Mouse (Mus musculus) cerebellum, postnatal 10 days (tissue): ENCODE results near the gene Sgms1.

Experiments used
- DNase-seq, 2 experiments: peaks; one replicate each; pipeline ENCODE4 v3.0.0; 2021; ENCODE audit warnings: mixed read lengths in 2 of 2

Gene Sgms1

DNA sequence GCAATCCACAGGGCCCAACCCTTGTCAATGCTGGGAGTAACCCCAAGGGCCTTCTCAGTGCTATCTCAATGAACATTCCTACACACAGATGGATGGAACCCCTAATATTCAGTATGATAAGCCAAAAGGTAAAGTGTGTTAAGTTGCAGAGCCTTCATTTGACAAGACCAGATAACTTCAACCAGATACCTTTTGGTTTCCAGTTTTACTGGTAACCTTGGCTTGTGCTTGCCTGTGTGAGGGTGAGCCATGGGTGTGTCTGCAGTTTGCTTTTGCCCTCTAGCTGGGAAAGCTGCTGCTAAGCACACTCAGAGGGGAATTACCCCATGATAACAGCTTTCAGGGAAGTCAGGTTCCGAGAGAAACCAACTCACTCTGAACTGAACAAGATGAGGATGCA lies 125.8 kb downstream of the Sgms1 start:
- DNase-seq, result no peak

DNA sequence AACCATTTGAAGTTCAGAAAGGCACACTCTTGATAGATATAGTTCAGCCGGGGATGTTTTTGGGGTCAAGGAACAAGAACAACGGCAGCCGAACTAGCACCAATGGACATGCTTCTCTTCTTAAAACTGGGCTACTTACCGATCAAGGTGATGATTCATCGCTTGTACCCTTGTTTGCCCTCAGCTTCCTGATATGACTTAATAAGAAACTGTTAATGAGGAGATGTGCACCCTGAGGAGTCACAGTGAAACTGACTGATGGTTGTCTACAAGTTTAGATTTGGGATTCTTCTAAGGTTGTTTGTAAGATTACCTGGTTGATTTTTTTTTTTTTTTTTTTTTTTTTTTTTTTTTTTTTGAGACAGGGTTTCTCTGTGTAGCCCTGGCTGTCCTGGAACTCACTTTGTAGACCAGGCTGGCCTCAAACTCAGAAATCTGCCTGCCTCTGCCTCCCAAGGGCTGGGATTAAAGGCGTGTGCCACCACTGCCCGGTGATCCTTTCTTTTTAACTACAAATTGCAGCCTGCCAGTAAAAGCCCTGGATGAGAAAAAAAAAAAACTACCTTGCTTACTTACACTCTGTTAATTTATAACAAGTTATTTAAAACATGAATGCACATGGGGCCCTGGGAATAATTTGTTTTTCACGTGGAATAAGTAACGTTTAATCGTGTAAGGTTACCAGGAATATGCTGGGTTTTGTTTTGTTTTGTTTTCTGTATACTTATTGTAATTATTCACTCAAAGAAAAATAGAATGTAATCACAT lies 126.5 kb downstream of the Sgms1 start:
- no peak for DNase-seq

DNA sequence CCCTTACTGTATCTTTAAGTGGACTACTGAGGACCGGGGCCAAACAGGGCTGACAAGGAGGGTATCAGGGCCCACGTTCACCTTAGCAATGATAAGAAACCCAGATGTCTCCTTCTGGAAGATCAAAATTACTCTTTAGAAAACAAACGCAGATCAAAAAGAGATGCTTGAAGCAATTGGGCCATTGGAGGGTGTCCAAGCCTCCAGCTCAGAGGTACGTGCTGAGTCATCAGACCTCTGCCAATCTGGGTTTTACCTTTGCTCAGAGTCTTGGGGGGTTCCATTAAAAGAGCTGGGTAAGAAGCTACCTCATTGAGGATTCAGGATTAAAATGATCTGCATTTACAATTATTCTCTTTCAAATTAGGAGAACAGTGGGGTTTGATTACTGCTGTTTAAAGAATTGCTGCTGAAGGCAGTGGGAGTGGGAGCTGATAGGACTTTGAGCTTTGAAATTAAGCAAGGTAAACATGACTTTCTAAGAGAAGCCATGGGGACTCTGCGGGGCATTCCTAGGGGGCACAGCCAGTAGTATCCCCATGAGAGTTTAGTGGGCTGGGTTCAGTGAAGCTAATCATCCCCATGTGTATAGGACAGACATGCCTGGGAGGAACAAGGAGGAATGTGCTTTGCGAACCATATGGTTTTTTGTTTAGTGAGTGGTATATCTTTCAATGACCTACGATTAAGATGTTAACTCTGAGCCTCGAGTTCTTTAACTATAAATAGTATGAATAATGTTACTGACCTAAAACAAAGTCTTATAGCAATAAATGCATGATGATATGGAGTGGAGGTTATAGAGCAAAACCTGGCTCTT lies 128.4 kb downstream of the Sgms1 start:
- DNase-seq, result no peak

DNA sequence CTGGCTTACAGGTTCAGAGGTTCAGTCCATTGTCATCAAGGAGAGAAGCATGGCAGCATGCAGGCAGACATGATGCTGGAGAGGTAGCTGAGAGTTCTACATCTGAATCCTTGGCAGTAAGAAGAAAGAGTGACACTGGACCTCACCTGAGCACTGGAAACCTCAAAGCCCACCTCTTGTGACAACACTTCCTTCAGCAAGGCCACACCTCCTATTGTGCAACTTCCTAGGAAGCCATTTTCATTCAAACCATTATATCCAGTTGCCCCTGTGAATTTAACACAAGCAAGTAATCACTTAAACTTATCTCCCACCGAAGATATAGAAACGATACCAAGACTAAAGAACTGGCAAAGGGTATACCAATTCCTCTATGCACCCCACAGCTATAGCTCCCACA lies 129.7 kb downstream of the Sgms1 start:
- DNase-seq, result no peak

DNA sequence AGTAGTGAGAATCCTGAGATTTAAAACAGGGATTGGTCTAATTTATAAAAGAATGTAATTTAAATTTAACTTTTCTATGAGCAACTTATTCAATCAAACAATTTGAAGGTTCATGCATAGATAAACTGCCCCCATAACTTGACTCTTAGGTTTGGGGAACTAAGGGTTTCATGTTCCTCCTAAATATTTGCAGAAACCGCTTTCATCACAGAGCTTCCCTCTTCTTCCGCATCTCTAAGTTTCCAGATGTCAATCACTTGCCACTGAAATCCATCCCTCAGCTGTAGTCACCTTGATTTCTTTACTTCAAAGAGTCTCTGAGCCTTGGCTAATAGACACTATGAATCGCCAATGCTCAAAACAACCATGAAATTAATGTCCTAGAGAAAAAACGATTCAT lies 130.5 kb downstream of the Sgms1 start:
- DNase-seq, result no peak

DNA sequence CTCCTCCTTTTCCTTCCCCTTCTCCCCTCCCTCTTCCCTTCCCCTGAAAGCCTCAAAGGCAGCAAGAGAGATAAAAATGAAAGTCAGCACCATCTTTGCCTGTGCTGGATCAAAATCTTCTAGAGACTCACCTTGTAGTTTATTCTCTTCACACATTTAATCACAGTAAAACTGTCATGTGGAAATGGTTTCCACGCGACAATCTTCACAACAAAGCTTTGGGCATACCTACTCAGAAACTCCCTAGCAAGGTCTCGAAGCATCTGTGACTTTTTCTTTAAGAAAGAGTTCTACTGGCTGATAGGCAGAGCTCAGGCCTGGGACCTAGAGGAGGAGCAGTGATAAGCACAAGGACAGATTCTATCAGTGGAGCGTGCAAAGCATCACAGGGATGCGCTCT lies 131.4 kb downstream of the Sgms1 start:
- DNase-seq, result no peak

DNA sequence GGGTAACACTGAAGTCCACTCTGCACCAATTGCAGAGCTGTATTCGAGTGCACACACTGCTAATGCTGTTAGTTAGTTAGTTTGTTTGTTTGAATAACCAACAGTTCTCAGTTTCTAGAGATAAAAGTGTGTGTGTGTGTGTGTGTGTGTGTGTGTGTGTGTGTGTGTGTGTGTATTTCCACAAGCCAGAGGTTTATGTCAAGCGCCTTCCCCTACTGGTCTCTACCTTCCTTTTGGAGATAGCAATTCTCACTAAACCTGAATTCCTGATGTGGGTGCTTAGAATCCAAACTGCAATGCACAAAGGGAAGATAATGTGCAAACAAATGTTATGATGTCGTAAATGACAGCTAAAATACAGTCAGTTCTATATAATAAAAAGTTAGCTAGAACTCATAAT lies 131.9 kb downstream of the Sgms1 start:
- DNase-seq, result no peak

DNA sequence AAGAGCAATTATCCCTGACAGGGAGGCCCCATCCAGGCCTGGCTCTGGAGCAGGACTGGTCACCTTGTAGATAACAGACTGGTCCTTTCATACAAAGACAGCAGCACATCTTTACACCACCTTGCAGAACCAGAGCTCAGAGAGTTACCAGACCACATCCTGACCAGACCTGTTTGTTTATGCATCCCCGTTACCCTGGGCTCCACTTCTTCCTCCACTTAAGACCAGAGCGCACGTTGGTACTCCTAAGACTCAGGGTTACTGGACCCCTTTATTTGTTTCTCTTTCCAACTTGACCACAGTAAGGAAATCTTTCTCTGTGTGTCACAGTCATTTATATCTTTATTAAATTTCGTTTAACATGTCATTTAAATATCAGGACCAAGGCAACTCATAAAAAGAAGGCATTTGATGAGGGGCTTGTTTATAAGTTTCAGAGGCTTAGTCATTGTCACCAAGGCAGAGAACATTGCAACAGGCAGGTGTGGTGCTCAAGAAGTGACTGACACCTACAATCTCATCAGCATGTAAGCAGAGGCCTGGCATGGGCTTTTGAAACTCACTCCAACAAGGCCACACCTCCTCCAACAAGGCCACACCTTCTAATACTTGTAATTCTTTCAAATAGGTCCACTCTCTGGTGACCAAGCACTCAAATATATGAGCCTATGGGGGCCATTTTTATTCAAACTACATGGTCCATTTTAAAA lies 132.7 kb downstream of the Sgms1 start:
- DNase-seq, result no peak

DNA sequence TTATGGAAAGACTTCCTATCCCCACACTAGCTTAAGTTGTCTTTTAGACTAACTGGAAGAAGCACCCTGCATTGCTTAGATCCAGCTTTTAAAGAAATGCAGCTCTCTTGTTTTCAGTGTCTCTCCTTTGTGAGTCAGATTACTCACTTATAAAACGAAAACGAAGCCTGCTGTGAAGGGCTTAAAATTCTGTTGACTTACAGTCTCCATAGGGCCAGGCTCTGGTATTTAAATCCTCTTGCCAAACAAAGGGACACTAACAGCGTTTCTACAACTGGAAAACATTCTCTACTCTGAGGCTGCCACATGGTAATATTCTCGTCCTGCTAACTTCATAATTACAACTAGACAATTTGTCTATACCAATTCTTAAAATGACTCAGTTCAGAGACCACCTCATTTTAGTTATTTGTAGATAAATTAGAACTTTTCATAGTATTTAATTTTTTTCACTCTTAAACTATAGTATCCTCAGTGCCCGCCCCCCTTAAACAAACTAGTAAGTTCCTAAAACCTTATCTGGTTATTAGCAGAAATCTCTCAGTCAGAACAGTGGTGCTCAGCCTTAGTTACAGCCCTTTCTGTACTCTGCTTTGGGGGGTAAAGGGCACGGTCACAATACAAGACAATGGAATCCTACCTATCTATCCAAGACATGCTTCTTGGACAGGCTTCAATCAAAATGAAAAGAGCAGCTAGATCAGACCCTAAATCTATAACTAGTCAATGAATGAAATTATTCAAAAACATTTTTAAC lies 133.9 kb downstream of the Sgms1 start:
- no peak for DNase-seq

DNA sequence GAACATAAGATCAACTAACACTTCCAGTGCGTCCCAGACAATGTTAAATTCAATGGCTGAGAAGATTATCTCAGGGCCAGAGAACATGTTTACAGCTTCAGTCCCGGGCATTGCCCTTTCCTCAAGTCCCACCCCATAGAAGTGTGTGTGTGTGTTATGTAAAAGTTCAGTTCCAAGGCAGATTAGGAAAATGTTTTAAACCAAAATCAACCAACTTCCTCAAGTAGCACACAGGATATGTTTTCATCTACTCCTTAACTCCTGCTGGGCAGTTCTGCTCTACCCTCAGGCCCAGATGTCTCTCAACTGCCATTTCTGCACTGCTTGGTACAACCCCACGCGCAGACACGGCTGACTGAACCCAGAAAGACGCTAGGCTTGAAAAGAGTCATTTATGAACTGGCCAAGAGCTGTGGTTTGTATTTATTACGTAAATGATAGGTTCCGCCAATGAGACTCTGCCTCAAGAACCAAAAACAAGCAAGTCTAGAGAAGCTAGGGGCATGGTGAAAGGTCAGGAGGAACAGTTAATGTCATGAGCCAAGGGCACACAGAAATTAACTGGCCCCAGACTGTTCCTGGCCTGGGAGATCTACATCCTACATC lies 134.7 kb downstream of the Sgms1 start:
- no peak for DNase-seq

DNA sequence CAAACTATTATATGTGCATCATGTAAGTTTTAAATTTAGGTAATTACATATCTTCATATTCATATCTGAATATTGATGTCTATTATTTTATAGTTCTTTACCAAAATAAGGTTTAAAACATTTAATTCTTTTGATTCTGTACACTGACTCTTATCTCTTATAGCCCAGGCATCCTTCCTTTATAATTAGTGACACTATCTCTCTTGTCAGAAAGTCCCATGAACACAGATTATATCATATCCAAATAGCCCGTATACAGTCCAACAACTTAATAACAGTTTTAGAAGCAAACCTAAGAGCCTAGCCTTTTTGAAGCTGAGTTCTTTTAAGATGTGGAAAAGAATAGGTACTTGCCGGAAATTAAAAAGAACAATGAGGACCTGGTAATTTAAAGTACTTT lies 135.3 kb downstream of the Sgms1 start:
- DNase-seq, result no peak

DNA sequence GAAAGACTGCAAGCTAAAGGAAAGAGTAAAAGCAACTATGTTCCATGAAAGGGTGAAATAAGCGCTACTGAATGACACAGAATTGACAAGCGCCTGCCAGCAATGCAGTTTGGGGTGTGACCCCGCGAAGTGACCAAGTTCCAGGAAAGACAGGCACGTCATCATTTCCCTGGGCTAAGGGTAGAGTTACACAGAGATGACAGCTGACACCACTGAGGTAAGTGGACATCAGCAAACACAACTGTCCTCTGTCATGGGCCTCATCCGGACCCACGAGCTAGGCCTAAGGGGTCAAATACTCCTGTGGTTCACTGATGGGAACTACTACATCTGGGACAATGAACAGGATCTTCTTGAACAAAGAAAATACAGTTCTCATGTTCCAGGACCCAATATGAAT lies 136.5 kb downstream of the Sgms1 start:
- DNase-seq, result no peak

DNA sequence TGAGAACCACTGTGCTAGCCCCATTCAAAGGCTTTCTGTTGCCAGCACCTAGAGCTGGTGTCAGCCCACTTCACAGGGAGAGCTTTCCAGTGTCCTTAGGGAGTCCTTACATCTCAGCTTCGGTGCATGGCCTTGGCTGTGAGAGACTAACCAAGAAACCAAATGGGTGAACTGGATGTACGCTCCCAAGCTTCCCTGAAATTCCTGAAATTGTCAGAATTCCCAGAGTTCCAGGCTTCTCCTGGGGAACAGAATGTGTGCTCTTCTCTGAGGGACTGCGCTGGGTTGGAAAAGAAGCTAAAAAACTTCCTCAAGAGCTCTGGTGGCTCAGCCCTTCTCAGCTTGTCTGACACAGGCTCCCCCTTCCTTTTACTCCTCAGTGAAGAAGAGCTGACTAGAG lies 137.1 kb downstream of the Sgms1 start:
- no peak for DNase-seq

DNA sequence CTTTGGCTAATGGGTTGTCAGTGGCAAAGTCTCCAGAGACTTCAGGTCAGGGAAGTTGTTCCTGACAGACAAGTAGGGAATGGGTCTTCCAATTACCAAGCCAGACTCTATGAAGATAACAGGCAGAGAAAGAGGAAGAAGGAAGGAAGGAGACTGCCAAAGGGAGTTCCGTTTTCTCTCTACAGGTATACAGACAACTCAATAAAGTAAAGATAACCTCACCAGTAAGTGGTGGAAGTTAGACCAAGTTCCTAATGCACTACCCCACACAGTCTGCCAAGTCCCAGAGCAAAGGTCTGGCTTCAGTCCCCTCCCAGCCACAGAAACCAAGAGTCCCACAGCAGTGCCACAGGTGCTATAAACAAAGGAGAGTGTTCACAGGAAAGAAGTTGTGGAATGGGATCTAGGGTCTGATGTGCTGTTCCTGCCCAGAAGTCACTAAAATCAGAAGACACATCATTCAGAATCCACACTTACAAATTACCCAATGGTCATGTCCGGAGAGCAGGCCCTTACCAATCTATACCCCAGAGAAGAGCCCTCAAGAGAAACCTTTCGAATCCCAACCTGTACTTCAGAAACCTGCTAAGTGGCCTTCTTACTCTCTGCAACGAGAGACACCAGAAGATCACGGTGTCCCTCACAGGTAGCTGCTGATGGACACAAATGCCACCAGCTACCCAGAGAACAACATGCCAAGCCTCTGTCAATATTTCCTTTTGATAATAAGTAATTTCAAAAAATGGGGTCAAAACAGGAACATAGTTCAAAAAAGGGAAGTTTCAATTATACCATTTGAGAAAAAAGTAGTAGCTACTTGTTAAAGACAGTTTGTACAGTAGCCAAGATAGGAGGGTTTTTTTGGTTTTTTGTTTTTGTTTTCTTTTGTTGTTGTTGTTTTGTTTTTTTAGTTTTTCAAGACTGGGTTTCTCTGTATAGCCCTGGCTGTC lies 140.1 kb downstream of the Sgms1 start:
- no peak for DNase-seq

DNA sequence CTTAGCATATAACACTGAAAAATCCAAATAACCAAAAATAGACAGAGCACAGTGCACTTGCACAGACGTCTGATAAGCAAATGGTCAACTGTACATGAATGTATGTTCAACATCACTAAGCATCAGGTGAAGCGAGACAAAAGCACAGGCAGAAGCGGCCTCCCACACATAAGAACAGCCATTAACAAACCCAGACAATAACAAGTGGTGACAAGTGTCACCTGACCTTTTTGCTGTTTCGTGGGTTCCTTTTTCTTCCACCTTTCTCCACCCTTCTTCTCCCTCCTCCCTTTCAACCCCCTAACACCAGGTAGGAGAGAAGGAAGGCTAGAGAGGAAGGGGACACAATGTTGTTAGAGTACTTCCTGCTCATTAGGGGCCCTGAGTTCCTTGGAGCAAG lies 144.6 kb downstream of the Sgms1 start:
- no peak for DNase-seq

DNA sequence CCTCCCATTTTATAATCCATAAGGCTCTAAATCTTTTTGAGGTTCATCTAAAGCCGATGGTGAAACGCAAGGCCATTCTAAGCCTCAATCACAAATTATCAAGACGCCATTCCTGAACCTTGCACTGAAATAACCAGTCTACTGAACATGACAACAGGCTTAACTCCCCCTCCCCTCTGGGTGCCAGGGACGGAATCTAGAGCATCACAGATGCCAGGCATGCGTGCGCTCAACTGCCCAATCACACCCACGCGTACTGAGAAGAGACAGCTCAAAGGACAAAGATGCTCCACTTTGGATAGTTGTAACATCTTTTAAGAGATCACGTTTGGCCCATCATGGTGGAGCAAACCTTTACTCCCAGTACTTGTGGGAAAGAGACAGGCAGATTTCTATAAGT lies 146.3 kb downstream of the Sgms1 start:
- peak; percentile 57 to 58 for DNase-seq

DNA sequence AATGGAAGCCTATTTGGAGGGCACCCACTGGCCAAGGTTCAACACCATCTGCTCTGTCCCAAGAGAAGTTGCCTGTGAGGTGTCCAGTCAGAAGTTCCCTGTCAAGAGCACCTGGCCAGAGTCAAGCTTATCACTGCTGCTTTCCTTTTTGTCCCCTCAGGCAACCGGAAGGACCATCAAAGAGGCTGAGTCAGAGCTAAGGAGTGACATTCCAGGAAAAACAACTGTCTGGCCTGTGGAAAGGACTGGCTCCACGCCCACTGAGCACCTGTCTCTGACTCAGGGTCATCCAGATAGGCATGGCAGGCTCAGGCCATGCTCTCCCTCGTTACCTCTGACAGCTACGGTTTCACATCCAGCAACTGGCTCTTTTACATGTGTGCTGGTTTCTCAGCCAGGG lies 147.4 kb downstream of the Sgms1 start:
- peak in 1 of 2 experiments; percentile 20 for DNase-seq

DNA sequence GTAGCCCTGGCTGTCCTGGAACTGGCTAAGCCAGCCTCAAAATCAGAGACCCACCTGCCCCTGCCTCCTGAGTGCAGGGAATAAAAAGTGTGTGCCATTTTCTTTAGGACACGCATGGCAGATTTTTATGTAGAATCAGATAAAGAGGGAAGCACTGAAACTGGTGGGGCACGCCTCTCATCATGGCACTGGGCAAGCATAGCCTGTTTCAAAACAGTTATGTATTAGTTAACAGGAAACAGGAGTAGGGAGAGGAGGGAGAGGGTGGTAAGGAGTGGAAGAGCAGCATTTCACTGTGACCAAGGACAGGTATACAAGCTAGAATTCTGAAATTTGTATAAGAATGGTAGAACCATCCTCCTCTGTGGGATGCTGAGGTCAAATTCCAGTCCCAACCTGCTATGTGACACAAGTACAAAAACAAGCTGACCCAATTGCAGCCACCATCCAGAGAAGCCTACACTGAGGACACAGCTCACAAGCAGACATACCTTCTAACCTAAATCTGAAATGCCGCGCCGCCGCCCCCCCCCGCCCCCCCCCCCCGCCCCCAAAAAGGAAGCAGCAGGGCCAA lies 149.0 kb downstream of the Sgms1 start:
- no peak for DNase-seq

DNA sequence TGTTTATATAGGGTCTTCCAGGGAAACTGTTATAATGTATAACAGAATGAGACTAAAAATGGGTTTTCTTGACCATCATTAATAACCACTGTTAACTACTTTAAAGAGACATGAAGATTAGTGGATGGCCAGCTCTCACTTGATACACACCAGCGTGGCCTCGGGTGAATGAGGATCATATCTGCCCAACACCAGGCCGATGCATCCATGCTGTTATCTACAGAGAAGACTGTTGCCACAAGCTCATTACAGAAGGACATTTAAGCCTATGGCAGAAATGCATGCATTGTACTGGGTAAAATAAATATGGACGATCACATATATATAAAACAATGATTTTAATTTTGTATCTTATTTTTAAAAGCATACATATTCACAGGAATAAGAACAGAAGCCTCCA lies 149.6 kb downstream of the Sgms1 start:
- no peak for DNase-seq

DNA sequence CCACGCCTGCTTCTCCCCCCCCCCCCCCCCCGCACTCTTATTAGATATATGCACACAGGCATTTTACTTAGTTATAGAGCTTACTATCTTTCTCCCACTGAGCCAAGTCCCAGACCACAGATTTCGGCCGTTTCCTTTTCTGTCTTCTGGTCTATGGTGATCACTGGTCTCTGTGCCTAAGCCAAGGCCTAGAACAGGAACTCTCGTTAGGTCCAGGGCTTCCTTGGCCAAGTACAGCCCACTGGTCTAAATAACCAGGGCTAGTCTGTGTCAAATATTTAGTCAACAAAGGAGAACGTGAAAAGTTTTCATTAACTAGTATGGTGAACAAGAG lies 150.1 kb downstream of the Sgms1 start:
- no peak for DNase-seq
